Mouse (Mus musculus): ENCODE results near the gene Atp4a. TPM values are rescaled to one million over a fixed set of nuclear protein-coding genes. Genes with fewer than 3 reads are reported as not detected.
"Not testable (repeated sequence)": the region's sequence is repeated elsewhere in the genome, so short reads cannot be mapped to it uniquely, and the experiment has no call there.

Atp4a gene
- polyA plus RNA-seq, 1 experiment: not detected

DNA sequence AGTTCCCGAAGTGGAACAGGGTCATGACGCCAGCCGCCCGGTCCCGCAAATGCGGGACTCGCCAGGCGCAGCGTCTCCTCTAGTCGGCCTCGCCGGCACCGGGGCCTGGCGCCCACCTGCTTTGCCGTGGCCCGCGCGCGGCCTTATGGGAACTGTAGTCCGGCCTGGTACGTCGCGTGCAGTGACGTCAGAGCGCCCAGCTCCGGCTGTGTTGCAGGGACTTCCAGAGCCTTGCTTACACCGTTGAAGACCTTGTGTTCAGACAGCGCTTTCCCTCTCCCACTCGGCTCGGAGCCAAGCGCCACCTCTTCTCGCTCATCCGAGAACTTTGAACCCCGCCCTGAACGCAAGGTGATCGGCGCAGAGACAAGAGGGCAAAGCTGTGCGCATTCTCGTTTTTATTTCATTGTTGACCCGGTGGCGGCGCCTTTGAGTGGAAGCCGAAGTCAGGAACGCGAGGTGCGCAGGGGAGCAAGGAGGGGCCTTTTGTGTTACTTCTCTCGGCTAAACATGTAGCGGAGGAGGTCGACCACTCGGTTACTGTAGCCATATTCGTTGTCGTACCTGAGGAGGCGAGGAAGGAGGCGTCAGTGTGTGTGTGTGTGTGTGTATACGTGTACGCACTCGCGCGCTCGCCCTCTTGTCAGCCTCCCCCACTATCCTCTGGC, 17.5 kb downstream of the Atp4a start, which contains the start of gene Tmem147:
TSS of gene Tmem147 (minus strand) at position 145 of the 668 bp plus-strand sequence.
- Histone ChIP-seq H3K4me3 (ENCODE audit: insufficient read depth, poor library complexity, severe bottlenecking) (peak within 1 kb of the TSS; percentile 48), H3K79me2 (ENCODE audit: control insufficient read depth, insufficient read depth) (peaks cover 15% of the 10 kb centered on the region), H3K36me3 (ENCODE audit: control insufficient read depth, insufficient read depth) (no peaks in the 10 kb centered on the region), H3ac (ENCODE audit: control insufficient read depth, insufficient read length, low read depth) (peak within 1 kb of the TSS; percentile 83), H3K27me3 (ENCODE audit: control insufficient read depth, insufficient read depth, insufficient read length) (no peaks in the 10 kb centered on the region), H3K79me3 (ENCODE audit: low read depth) (peaks cover 7% of the 10 kb centered on the region)
- TF ChIP-seq CEBPB (IDR thresholded peaks at IDR 0.05; ENCODE audit: low read depth) (no peak), MAX (IDR thresholded peaks at IDR 0.05) (peak; percentile 69), MYOD1 (IDR thresholded peaks at IDR 0.05; ENCODE audit: control insufficient read depth, insufficient read length, low read depth) (peak; percentile 16)

DNA sequence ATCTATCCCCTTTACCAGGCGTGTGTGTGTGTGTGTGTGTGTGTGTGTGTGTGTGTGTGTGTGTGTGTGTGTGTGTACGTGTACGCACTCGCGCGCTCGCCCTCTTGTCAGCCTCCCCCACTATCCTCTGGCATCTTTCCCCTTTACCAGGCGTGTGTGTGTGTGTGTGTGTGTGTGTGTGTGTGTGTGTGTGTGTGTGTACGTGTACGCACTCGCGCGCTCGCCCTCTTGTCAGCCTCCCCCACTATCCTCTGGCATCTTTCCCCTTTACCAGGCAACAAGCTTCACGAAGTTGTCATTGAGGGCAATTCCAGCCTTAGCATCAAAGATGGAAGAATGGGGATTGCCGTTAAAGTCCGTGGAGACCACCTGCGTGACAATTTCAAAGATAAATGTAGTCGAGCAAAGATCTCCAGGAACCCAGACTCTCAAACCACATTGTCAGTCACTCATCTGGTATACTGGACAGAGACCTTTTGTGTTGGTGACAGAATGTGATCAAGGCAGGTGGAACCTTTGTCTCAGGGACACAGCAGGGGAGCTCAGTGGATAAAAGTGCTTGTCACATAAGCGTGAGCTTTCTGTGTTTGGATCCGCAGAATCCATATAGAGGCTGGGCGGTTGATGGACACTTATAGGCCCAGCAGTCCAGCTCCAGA, 18.2 kb downstream of the Atp4a start:
- H3K27me3 ChIP-seq (ENCODE audit: control insufficient read depth, insufficient read depth, insufficient read length); H3K36me3 ChIP-seq (ENCODE audit: control insufficient read depth, insufficient read depth); H3K79me3 ChIP-seq (ENCODE audit: low read depth): not testable (repeated sequence)
- Histone ChIP-seq H3ac (ENCODE audit: control insufficient read depth, insufficient read length, low read depth) (peak overlapping the region; percentile 25), H3K4me3 (ENCODE audit: insufficient read depth, poor library complexity, severe bottlenecking) (peak overlapping the region; percentile 48), H3K79me2 (ENCODE audit: control insufficient read depth, insufficient read depth) (peaks cover 15% of the 10 kb centered on the region)

DNA sequence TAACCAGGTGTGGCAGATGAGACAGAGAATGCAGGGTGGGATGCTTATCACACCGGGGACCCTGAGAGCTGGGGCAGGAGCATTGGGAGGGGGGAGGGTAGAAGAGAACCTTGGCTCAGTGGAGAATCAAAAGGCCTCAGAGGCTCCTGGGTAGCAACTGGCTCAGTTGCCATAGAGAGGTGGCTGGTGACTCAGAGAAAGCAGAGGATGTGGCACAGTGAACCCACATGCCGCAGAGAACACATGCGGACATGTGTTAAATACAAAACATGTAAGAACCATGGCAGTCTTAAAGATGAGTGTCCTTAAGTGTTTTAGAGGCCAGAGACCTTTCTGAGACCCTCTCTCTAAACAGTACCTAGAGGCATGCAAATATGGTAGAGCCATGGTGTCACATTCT, 24.2 kb downstream of the Atp4a start:
- no peak for TF ChIP-seq USF1 (IDR thresholded peaks at IDR 0.05; ENCODE audit: low read depth)
- no peak for TF ChIP-seq MYOG (IDR thresholded peaks at IDR 0.05; ENCODE audit: control insufficient read depth, extremely low read depth, insufficient read length)
- TF ChIP-seq MAX (IDR thresholded peaks at IDR 0.05): no peak
- H3K27me3 ChIP-seq (ENCODE audit: control insufficient read depth, insufficient read depth, insufficient read length): no peaks in the 10 kb centered on the region
- H3K79me2 ChIP-seq (ENCODE audit: control insufficient read depth, insufficient read depth): no peaks in the 10 kb centered on the region
- H3K79me3 ChIP-seq (ENCODE audit: low read depth): no peaks in the 10 kb centered on the region
- H3ac ChIP-seq (ENCODE audit: control insufficient read depth, insufficient read length, low read depth): no peak overlapping the region
- no peaks in the 10 kb centered on the region for H3K36me3 ChIP-seq (ENCODE audit: control insufficient read depth, insufficient read depth)
- H3K4me3 ChIP-seq (ENCODE audit: insufficient read depth, poor library complexity, severe bottlenecking): no peak overlapping the region

DNA sequence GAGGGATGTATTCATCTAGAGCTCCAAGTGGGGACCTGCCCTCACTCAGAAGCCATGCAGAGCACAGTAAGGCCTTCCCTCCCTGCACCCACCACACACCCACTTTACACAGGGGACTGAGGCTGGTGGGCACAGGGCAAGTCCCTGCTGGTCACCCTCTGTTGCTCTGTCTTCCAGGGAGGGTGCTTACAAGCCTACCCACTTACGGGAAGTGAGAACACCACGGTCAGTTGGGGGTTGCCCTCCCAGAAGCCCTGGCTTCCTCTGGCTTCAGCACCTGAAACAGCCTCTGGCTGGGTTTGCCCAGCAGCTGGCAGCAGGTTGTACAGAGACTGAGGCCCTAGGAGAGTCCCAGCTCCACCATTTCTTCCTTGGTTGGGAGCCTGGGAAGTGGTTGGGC, 30.6 kb downstream of the Atp4a start:
- not testable (repeated sequence) for H3K4me3 ChIP-seq (ENCODE audit: insufficient read depth, poor library complexity, severe bottlenecking); H3K79me3 ChIP-seq (ENCODE audit: low read depth); H3ac ChIP-seq (ENCODE audit: control insufficient read depth, insufficient read length, low read depth); H3K36me3 ChIP-seq (ENCODE audit: control insufficient read depth, insufficient read depth); H3K27me3 ChIP-seq (ENCODE audit: control insufficient read depth, insufficient read depth, insufficient read length); H3K79me2 ChIP-seq (ENCODE audit: control insufficient read depth, insufficient read depth)

DNA sequence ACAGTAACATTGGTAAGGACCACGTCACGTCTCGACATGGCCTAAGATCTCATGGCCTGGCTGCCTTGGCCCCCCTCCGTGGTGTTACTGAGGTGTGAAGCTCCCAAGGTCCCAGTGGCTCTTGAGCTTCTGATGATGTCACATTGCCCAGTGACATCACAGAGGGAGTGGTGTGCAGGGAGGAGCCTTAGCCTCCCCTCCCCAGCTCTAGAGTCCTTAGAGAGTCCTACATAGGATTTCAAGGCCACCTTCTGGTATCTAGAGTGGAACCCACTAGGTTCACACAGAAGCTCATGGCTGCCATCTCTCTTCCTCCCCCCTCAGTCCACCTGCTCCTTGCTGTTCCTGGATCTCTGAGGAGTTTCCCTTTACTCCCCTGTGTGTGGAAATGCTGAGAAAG, 31.6 kb downstream of the Atp4a start, which contains the start of gene Gapdhs:
TSS of gene Gapdhs (minus strand) at position 65 of the 400 bp plus-strand sequence.
- H3K79me2 ChIP-seq (ENCODE audit: control insufficient read depth, insufficient read depth); H3ac ChIP-seq (ENCODE audit: control insufficient read depth, insufficient read length, low read depth); H3K27me3 ChIP-seq (ENCODE audit: control insufficient read depth, insufficient read depth, insufficient read length); H3K36me3 ChIP-seq (ENCODE audit: control insufficient read depth, insufficient read depth); H3K79me3 ChIP-seq (ENCODE audit: low read depth); H3K4me3 ChIP-seq (ENCODE audit: insufficient read depth, poor library complexity, severe bottlenecking): not testable (repeated sequence)

GRCm38 (mm10) chr7:30744022-30744598, 32.1 kb downstream of the Atp4a start:
- H3K79me2 ChIP-seq (ENCODE audit: control insufficient read depth, insufficient read depth): no peaks in the 10 kb centered on the region
- TF ChIP-seq MYOG (IDR thresholded peaks at IDR 0.05; ENCODE audit: control insufficient read depth, extremely low read depth, insufficient read length) (no peak), CEBPB (IDR thresholded peaks at IDR 0.05; ENCODE audit: low read depth) (no peak), MAX (IDR thresholded peaks at IDR 0.05) (no peak), MYOD1 (IDR thresholded peaks at IDR 0.05; ENCODE audit: control insufficient read depth, insufficient read length, low read depth) (no peak), CTCF (IDR thresholded peaks at IDR 0.05; ENCODE audit: control insufficient read depth, insufficient read depth, insufficient read length) (no peak), FOSL1 (IDR thresholded peaks at IDR 0.05; ENCODE audit: insufficient read depth, low read length, poor library complexity, severe bottlenecking) (no peak), USF1 (IDR thresholded peaks at IDR 0.05; ENCODE audit: low read depth) (no peak)
- H3K79me3 ChIP-seq (ENCODE audit: low read depth): no peaks in the 10 kb centered on the region
- no peak overlapping the region for H3K4me3 ChIP-seq (ENCODE audit: insufficient read depth, poor library complexity, severe bottlenecking)
- H3ac ChIP-seq (ENCODE audit: control insufficient read depth, insufficient read length, low read depth): no peak overlapping the region
- no peaks in the 10 kb centered on the region for H3K27me3 ChIP-seq (ENCODE audit: control insufficient read depth, insufficient read depth, insufficient read length)
- no peaks in the 10 kb centered on the region for H3K36me3 ChIP-seq (ENCODE audit: control insufficient read depth, insufficient read depth)
